Mouse (Mus musculus): Measurements from ENCODE around the gene Zc3h4. TPM values are rescaled to one million over a fixed set of nuclear protein-coding genes. Genes with fewer than 3 reads are reported as not detected.

The Zc3h4 gene
- polyA plus RNA-seq, 1 experiment from 2014 or later: 19.4 TPM

DNA sequence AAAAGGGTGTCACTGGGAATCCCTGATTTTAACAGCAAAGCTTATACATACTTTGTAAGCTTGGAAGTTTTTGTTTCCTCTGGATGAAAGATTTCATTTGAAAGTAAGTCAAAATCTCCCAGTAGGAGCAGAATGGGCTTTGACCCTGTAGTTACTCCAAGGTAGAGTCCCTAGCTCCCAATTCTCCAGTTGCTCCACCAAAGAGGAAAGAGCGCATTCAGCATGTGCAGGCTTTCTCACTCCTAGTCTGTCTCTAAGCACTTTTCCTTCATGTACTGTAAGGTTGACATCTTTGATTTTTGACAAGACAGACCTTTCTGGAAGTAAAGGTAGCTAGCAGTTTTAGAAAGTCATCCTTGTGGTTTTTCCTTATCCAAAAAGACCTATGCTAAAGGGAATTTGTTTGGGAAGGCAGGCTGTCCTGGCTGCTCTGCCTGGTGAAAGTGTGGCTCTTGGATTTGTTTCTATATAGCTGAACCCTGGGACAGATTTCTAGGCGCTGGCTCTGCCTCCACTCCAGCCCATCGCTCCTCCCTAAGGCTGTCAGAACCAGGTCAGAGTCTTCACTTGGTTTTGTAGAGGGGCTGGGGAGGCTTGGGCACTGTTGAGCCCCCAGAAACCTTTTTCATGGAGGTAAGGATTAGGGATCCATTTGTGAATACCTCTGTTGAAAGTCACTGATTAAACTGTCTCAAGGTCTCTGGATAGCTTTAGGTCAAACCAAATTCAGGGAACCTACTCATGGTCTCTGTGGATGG is 3.8 kb downstream of the Zc3h4 start:
- H3K27ac ChIP-seq: peak overlapping the region; percentile 100
- H3K27me3 ChIP-seq (ENCODE audit: insufficient read depth, poor library complexity, severe bottlenecking): no peaks in the 10 kb centered on the region
- peak overlapping the region; percentile 28 for H3K4me3 ChIP-seq
- 83% methylated on average over 3 of the region's 3 CpGs for WGBS
- H3K4me1 ChIP-seq: peaks cover 39% of the 10 kb centered on the region
- no peaks in the 10 kb centered on the region for H3K9me3 ChIP-seq
- no peak for DNase-seq (ENCODE audit: low spot score)
- H3K36me3 ChIP-seq: peaks cover 10% of the 10 kb centered on the region

DNA sequence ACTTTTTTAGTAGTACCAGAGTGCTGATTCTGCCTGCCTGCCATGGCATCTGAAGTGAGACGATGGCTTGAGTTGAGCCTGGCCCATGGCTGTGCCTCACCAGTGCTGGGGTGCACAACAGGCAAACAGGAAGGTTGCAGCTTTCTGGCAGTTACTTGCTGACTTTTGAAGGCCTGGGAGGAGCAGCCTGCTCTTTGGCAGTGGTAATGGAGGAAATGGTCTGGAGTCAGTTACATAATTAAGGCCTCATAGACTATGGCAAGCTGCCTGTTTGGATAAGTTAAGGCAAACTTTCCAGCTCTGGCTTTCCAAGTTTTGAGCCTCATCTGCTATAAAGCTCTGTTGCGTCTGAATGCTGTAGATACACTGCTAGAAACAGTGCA is 4.4 kb downstream of the Zc3h4 start:
- Histone ChIP-seq H3K4me3 (peak overlapping the region; percentile 28), H3K4me1 (peaks cover 39% of the 10 kb centered on the region), H3K36me3 (peaks cover 14% of the 10 kb centered on the region), H3K27me3 (ENCODE audit: insufficient read depth, poor library complexity, severe bottlenecking) (no peaks in the 10 kb centered on the region), H3K9me3 (no peaks in the 10 kb centered on the region), H3K27ac (peak overlapping the region; percentile 100)
- 51% methylated on average over 2 of the region's 2 CpGs for WGBS
- DNase-seq (ENCODE audit: low spot score): no peak

DNA sequence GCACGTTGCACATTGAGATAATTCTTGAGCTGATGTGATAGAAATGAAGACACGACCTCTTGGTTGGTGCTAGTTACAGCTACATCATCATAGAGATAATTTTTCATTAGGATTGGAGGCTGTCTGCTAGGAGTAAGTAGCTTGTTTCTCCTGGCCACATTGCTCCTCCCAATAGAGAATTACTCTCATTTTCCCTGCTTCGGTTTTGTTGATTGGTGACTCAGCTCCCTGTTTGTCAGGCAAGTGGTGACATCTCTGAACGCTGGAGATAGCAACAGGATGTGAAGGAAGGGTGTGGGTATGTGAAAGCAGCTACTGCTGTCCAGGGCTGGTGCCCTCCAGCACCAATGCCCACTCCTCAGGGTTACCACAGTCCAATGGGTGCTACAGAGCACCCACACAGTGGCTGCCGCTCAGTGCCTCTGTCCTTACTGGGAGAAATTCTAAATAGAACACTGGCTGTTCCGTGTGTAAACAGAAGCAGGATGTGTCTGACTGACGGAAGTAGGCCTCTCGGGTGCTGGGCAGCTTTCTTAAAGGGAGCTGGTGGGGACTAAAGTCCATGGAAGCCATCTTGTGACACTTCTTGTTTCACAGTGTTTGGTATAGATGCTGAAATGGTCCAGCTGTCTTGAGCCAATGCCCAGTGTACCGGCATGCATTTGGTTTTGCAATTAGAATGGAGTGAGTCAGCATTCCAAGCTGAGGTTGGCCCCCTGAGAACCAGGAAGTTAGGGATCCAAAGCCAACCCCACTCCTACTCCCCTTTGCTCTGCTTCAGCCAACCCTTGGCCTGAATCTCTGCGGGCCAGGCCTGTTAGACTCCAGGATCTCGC is 5.0 kb downstream of the Zc3h4 start:
- WGBS: 45% methylated on average over 11 of the region's 11 CpGs
- H3K27me3 ChIP-seq (ENCODE audit: insufficient read depth, poor library complexity, severe bottlenecking): no peaks in the 10 kb centered on the region
- H3K9me3 ChIP-seq: no peaks in the 10 kb centered on the region
- peaks cover 21% of the 10 kb centered on the region for H3K36me3 ChIP-seq
- peak overlapping the region; percentile 100 for H3K27ac ChIP-seq
- DNase-seq (ENCODE audit: low spot score): peak; percentile 88
- H3K4me1 ChIP-seq: peaks cover 41% of the 10 kb centered on the region
- peak overlapping the region; percentile 28 for H3K4me3 ChIP-seq

DNA sequence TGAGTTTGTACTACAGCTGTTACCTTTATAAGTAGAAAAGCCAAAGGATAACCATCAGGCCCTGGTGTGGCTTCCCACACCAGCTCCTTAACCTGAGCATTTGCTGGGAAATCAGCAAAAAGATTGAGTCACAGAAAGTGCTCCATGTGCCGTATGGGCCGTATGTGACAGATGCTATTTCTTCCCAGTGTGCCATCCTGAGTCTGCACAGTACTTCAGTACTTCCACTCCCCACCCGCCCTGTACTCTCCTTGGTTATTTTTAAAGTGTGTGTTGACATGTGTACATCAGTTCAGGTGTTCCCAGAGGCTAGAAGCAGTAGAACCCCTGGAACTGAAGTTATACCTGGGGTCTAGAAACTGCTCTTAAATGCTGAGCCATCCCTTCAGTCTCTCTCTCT is 6.3 kb downstream of the Zc3h4 start:
- 72% methylated on average over 3 of the region's 3 CpGs for WGBS
- H3K4me1 ChIP-seq: peaks cover 53% of the 10 kb centered on the region

DNA sequence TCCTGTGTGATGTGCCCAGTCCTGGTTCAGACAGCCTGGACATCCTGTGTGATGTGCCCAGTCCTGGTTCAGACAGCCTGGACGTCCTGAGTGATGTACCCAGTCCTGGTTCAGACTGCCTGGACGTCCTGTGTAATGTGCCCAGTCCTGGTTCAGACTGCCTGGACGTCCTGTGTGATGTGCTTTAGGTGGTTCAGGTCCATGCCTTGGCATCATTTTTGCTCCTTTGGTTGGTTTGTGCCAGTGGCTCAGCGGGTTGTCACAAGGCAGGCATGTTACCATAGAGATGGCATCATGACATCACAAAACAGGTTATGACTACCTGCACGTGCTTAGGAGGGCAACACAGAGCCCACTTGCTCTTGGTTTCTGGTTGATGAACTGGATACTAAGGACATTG is 10.4 kb downstream of the Zc3h4 start:
- Histone ChIP-seq H3K9me3 (no peaks in the 10 kb centered on the region), H3K36me3 (peaks cover 45% of the 10 kb centered on the region), H3K27ac (peak overlapping the region; percentile 73; the same call in 1 of the 2 replicates), H3K4me1 (peaks cover 43% of the 10 kb centered on the region), H3K27me3 (ENCODE audit: insufficient read depth, poor library complexity, severe bottlenecking) (no peaks in the 10 kb centered on the region), H3K4me3 (no peak overlapping the region)
- no peak for DNase-seq (ENCODE audit: low spot score)
- 87% methylated on average over 5 of the region's 5 CpGs for WGBS

More for the DNA sequence above, 6.3 kb downstream of the Zc3h4 start:
- Histone ChIP-seq H3K27ac (peak overlapping the region; percentile 8; the same call in 1 of the 2 replicates), H3K9me3 (no peaks in the 10 kb centered on the region), H3K4me3 (no peak overlapping the region), H3K36me3 (peaks cover 28% of the 10 kb centered on the region), H3K27me3 (ENCODE audit: insufficient read depth, poor library complexity, severe bottlenecking) (no peaks in the 10 kb centered on the region)
- DNase-seq (ENCODE audit: low spot score): no peak

DNA sequence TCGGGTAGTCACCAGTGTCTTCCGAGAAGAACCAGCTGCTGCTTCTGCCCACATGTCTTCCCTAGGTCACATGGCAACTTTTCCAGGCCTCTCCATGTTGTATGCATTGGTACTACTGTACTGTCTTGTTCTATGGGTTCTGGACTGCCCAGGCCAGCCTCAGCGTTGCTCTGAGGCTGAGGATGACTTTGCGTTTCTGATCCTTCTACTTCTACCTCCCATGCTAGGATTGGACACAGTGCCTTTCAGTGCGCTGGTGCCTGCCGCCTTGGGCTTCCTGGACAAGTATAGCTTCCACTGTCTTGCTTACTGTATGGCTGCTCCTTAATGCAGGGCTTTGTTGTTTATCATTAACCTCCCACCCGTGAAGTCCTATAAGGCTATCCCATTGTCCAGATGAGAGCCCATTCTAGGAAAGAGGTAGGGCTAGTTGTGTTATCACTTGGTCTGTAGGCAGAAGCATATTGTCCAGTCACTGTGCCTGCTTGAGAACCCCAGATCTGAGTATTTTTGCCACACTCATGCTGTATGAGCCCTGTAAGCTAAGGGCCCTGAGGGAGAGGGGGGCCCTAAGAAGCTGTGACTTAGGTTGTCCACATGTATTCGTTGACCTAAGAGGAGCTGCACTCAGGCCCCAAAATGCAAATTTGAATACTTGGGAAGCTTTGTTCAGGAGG is 11.6 kb downstream of the Zc3h4 start:
- Histone ChIP-seq H3K36me3 (peaks cover 54% of the 10 kb centered on the region), H3K4me1 (peaks cover 38% of the 10 kb centered on the region), H3K4me3 (no peak overlapping the region; the same call in 1 of the 2 replicates), H3K9me3 (no peaks in the 10 kb centered on the region), H3K27ac (peak overlapping the region; percentile 73), H3K27me3 (ENCODE audit: insufficient read depth, poor library complexity, severe bottlenecking) (no peaks in the 10 kb centered on the region)
- peak; percentile 84 for DNase-seq (ENCODE audit: low spot score)
- 72% methylated on average over 8 of the region's 8 CpGs for WGBS

DNA sequence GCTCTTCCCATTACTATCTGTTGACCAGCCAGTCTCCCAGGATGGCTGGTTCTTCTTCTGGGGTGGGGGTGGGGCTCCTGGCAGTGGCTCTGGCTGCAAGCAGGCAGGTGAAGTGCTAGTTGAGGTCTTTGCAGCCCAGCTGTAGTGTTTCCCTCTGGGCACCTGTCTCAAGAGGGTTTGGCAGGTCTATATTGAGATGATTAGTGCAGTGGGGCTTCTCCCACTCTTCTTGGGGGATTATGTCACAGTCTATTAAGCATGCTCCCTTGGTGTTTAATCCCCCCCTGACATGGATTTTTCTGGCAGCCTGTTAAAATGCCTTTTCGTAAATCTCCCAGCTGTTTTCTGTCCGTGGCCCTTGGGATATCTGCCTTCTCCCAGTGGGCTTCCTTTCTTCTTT is 12.2 kb downstream of the Zc3h4 start:
- peak overlapping the region; percentile 73; the same call in 1 of the 2 replicates for H3K27ac ChIP-seq
- no peaks in the 10 kb centered on the region for H3K27me3 ChIP-seq (ENCODE audit: insufficient read depth, poor library complexity, severe bottlenecking)
- WGBS: 86% methylated on average over 2 of the region's 2 CpGs
- DNase-seq (ENCODE audit: low spot score): no peak
- peaks cover 58% of the 10 kb centered on the region for H3K36me3 ChIP-seq
- H3K9me3 ChIP-seq: no peaks in the 10 kb centered on the region
- H3K4me3 ChIP-seq: no peak overlapping the region
- peaks cover 38% of the 10 kb centered on the region for H3K4me1 ChIP-seq

DNA sequence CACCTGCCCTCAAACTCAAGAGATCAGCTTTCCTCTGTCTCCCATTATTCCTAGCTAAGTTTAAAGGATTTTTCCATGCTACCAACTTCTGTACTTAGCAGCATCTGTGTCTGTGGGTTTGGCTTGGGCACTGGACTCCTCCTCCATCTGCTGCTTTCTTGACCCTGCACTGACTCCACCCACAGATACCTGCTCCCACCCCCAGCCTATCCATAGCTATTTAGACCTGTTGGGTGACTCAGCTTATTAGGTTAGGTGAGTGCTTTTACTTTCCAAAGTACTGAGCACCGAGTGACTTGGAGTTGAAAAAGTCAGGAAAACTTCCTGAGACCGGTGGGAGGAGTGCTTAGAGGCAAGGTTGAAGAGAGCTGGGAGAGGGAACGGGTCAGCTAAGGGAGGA is 14.7 kb downstream of the Zc3h4 start:
- Histone ChIP-seq H3K27me3 (ENCODE audit: insufficient read depth, poor library complexity, severe bottlenecking) (no peaks in the 10 kb centered on the region), H3K36me3 (peaks cover 70% of the 10 kb centered on the region), H3K4me3 (no peak overlapping the region), H3K9me3 (no peaks in the 10 kb centered on the region), H3K27ac (peak overlapping the region; percentile 59; the same call in 1 of the 2 replicates), H3K4me1 (peaks cover 38% of the 10 kb centered on the region)
- no peak for DNase-seq (ENCODE audit: low spot score)
- 75% methylated on average over 3 of the region's 3 CpGs for WGBS

DNA sequence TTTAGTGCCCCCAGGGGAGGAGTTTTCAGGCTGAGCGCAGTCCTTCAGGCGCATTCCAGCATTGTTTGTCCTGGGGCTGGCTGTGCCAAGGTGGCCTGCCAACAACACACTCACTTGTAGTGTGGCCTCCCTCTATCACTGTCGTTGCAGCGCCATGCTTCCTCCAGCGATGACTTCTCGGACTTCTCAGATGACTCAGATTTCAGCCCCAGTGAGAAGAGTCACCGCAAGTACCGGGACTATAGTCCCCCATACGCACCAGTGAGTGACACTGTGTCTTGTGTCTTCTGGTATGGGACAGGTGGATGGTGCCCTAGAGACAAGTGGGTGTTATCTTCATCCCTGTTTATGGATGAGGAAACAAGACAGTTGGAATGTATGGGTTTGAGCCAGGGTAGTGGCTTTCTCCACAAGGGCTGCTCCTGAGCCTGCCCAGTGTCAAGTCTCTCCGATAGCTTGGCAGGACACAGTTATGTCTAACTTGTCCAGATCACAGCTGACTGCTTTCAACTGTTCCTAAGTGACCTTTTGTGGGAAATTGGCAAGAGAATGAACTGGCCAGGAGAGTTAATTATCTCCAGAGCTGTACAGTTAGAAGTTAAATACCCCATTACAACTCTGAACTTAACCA is 16.5 kb downstream of the Zc3h4 start:
- Histone ChIP-seq H3K36me3 (peaks cover 79% of the 10 kb centered on the region), H3K4me1 (peaks cover 21% of the 10 kb centered on the region), H3K27ac (no peak overlapping the region), H3K9me3 (no peaks in the 10 kb centered on the region), H3K4me3 (no peak overlapping the region), H3K27me3 (ENCODE audit: insufficient read depth, poor library complexity, severe bottlenecking) (no peaks in the 10 kb centered on the region)
- DNase-seq (ENCODE audit: low spot score): no peak
- whole genome bisulfite sequencing: 86% methylated on average over 10 of the region's 10 CpGs

DNA sequence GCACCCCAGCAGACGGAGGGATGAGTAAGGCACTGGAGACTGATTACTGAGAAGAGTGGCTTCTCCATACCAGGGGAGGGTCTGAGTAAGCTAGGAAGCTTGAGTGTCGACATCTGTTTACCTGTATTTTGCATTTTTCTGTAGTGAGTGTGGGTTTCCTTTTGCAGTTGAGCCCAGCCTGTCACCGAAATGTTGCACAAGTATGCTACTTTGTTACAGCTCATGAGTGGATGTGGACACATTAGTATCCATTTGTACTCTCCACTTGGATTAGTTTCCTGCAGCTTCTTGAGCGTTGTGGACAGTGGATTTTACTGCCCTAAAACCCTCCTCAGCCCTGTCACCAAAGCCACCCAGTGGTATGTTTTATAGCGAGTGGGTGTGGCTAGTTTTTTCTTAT is 18.0 kb downstream of the Zc3h4 start:
- whole genome bisulfite sequencing: 92% methylated on average over 5 of the region's 5 CpGs

DNA sequence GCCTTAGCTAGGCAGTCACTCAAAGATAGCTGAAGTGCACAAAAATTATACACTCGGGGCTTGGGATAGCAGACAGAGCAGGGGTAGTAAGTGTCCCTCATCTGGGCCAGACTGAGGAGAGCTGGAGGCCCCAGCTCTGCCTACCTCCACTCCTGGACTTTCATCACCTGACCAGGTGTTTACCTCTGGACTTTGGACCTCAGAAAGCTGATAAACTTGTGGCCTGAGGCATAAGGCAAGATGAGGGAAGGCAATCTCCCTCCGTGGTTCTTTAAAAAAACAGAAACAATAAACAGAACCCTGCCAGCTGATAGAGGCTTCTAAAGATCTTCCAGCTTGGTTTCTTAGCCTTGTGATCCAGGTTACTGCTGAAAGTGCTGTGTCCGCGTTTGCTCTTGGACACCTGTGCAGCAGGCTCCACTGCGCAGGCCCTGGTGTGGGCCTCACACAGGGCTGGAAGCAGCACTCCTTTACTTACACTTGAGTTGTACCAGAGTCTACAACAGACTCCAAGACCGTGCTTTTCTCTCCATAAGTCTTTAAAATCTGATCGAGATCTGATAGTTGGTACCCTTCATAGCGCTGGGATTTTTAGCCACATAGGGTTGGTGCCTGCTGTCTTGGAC is 19.9 kb downstream of the Zc3h4 start:
- Histone ChIP-seq H3K27ac (no peak overlapping the region), H3K27me3 (ENCODE audit: insufficient read depth, poor library complexity, severe bottlenecking) (no peaks in the 10 kb centered on the region), H3K9me3 (no peaks in the 10 kb centered on the region), H3K4me1 (0 out of 2 replicates have a peak, but pooled peaks cover 3% of the 10 kb centered on the region), H3K4me3 (no peak overlapping the region), H3K36me3 (peaks cover 98% of the 10 kb centered on the region)
- WGBS: 92% methylated on average over 8 of the region's 8 CpGs
- DNase-seq (ENCODE audit: low spot score): no peak

More for the DNA sequence above, 18.0 kb downstream of the Zc3h4 start:
- Histone ChIP-seq H3K36me3 (peaks cover 89% of the 10 kb centered on the region), H3K27me3 (ENCODE audit: insufficient read depth, poor library complexity, severe bottlenecking) (no peaks in the 10 kb centered on the region), H3K4me3 (no peak overlapping the region), H3K9me3 (no peaks in the 10 kb centered on the region), H3K4me1 (0 out of 2 replicates have a peak, but pooled peaks cover 11% of the 10 kb centered on the region), H3K27ac (no peak overlapping the region)
- no peak for DNase-seq (ENCODE audit: low spot score)

DNA sequence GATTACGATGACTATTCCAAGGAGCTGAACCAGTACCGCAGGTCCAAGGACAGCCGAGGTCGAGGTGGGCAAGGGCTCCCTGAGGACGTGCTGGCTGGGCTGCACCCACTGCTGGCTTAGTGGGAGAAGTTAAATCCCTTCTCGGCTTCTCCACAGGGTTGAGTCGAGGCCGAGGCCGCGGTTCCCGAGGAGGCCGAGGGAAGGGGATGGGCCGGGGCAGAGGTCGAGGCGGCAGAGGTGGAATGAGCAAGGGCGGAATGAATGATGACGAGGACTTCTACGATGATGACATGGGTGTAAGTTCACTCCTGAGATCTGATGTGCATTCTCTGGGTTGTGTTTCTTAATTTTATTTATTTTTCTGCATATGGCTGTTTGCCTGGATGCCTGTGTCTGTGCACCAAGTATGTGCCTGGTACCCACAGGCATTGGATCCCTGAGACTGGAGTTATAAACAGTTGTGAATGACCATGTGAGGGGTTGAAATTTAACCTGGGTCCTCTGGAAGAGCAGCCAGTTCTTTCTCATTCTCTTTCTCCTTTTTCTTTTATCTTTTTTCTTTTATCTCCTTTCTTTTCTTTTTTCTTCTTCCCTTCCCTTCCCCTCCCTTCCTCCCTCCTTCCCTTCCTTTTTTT is 21.6 kb downstream of the Zc3h4 start:
- DNase-seq (ENCODE audit: low spot score): no peak
- H3K36me3 ChIP-seq: peaks cover 99% of the 10 kb centered on the region
- no peaks in the 10 kb centered on the region for H3K4me1 ChIP-seq
- H3K4me3 ChIP-seq: no peak overlapping the region
- no peak overlapping the region for H3K27ac ChIP-seq
- WGBS: 88% methylated on average over 18 of the region's 18 CpGs
- H3K27me3 ChIP-seq (ENCODE audit: insufficient read depth, poor library complexity, severe bottlenecking): no peaks in the 10 kb centered on the region
- H3K9me3 ChIP-seq: no peaks in the 10 kb centered on the region

Measured in heart, embryonic 10.5 days (tissue).